Mouse (Mus musculus): Measurements from ENCODE around the gene A930009A15Rik. TPM values are rescaled to one million over a fixed set of nuclear protein-coding genes. Genes with fewer than 3 reads are reported as not detected.

The A930009A15Rik gene
- polyA plus RNA-seq (2017; shearing (Covaris generic)) = not detected

- no peak for ATAC-seq
These were observed at the start of gene A930009A15Rik for GRCm38 (mm10) chr10:115569712-115570491. Gene A930009A15Rik, plus strand, starts transcription at chr10:115569986.

DNA sequence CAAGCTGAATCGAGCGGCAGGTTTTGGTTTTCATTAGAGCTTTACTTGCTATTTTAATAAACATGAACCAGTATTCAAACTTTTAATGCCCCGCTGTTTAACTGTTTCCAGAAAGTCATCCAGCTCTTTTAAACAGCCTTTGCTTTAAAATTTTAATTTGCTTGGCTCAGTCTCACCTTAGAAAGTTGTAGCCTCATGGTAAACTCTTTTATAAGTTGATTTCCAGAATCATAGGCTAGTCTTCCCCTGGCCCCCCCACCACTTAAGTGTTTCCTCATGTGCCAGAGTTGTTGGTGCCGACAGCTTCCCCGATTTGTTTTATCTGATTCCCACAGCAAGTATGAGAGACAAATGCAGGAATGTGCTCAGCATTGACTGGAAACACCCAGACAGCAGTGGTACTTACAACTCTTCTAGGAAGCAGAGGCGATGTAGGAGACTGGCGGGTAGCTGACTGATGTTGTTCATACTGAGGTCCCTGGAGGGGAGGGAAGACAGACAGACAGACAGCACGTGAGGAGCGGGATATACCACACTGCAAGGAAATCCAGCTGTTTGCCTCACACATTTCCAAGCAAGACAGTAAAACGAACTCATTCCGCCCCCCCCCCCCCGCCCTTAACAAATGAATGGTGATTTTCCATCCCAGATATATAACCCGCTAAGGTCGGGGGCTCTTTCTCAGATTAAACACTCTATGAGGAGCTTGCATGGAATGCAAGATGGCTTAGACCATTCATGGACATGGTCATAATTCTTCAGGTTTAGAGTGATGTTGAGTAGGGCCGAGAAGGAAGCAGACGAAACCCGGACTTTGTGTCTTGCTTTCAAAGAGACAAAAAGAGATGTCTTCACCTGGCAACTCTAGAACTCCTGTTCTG is 49.3 kb upstream of the A930009A15Rik start:
- no peak for ATAC-seq

DNA sequence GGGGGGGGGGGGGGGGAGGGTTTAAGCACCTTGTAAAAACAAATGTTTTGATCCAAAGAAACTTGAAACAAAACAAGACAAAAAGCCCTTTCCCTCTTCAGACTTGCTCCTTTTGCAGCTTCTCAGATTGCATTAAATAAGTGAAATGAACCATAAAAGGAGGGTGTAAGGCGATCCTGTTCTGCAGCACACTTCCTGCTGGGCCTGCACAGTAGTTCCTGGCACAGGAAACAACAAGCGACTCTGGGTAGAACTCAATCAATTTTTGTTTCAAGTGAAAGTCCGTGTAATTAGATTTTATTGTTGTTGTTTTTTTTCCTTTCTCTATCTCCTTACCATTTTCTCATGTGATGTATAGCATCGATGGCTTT is 48.7 kb upstream of the A930009A15Rik start:
- ATAC-seq = no peak

DNA sequence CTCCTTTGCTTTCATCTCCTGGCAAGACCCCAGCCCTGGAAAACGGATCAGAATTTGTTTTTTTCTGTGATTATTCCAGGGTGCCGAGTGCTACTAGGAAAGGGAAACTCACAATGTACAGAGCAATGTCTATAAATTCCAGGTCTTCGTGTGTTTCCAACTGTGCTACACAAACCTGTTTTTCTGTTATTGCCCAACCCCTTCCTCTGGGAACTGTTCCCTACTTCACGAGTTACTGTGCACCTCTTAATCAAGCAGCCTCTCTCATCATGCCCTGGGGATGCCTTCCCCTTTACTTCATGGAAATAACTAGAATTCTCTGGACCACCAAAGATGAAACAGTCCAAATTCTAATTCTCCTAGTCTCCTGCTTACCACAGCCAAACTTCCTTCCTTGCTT is 40.9 kb upstream of the A930009A15Rik start:
- no peak for ATAC-seq

DNA sequence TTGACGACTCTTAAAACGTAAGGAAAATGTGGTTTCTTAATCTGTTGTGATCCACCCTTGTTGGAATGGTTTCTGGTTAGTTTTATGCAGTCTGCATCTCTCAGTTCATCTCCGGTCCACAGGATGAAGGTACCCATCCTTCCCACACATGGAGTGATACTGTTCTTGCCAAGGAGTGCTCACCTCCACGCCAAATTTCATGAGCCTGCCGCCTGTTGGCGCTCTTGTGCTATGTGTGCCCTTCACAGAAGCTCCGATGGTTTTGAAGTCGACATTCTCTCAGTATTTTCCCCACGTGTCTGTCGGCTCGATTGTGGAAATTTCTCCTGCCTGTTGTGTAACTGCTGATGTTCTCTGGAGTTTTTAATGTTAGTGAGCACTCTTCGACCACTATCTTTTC is 40.0 kb upstream of the A930009A15Rik start:
- no peak for ATAC-seq

- no peak for ATAC-seq
These were observed 39.0 kb upstream of the A930009A15Rik start for GRCm38 (mm10) chr10:115530746-115531145.

GRCm38 (mm10) chr10:115542917-115543316 is 26.9 kb upstream of the A930009A15Rik start:
- no peak for ATAC-seq

DNA sequence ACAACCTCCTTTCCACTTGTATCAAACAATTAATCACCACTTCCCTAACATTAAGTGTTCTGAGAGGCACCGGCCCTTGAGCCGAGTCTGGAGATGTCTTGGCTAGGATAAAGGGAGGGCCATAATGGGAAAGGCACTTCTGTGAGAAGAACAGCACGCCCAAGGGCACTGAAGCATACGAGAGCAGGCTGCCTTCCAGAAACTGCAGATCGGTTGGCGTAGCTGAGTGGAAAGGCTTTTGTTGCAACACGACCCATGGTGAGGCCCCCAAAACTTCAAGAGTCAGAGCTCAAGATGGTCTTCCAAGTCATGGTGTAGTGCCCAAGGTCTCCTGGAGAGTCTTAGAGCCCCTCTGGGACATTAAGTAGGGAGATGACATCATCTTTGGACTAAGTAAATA is 19.5 kb upstream of the A930009A15Rik start:
- ATAC-seq = no peak

- ATAC-seq = no peak
These were observed 18.7 kb upstream of the A930009A15Rik start for GRCm38 (mm10) chr10:115551069-115551468.

DNA sequence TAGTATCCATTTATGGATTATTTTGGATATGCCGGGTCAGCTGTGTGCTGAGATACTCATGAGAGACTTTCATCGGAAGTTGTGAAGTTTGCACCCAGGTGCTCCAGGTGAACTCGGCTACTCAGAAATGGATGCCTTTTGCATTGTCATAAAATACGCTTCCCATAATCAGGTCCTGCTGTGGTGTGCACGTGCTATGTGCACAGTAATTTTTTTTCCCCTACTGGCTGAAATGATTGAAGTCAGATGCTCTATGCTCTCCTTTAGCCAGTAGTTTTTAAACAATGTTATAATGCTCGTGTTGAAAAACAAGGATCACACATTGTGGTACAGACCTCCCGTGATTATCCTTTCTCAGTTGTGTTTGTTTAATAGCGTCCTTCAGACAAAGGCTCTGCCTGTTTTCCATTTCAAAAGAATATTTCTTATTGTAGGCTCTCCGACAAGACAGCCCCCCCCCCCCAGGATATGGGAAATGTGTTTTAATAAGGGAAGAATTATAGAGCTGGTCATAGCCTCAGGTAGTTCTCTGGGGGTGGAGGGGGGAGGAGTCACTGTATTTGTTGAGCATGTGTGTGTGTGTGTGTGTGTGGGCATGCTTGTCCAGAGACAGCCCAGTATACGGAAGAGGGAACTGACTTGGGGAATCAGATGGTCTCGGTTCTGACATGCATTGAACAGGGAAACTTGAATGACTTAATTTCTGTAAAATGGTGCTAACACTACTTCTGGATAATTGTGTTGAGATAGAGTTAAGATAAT is 16.3 kb upstream of the A930009A15Rik start:
- ATAC-seq = no peak

- ATAC-seq = no peak
These were observed 14.5 kb upstream of the A930009A15Rik start for GRCm38 (mm10) chr10:115555191-115555765.

DNA sequence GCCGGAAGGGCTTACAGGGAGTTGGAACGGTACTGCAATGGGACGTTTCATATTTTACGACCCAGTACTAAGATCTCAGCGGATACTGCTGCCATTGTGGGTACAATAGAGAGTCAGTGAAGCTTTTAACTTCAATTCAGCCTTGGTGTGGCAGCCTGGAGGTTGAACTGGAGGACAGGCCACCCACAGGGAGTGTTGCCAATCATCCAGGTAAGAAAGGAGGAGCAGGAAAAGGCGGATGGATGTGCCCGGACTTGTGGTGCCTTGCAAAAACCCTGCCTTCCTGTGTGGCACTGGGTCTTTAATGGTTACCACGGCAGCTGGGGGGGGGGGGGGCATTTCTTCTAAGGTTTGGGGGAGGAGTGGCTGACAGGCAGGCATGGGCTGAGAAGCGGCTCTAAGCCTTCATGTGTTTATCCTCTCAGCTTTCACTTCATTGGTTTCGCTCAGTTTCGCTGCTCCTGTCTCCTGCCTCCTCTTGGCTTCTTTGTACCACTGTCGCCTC is 13.0 kb upstream of the A930009A15Rik start:
- no peak for ATAC-seq

DNA sequence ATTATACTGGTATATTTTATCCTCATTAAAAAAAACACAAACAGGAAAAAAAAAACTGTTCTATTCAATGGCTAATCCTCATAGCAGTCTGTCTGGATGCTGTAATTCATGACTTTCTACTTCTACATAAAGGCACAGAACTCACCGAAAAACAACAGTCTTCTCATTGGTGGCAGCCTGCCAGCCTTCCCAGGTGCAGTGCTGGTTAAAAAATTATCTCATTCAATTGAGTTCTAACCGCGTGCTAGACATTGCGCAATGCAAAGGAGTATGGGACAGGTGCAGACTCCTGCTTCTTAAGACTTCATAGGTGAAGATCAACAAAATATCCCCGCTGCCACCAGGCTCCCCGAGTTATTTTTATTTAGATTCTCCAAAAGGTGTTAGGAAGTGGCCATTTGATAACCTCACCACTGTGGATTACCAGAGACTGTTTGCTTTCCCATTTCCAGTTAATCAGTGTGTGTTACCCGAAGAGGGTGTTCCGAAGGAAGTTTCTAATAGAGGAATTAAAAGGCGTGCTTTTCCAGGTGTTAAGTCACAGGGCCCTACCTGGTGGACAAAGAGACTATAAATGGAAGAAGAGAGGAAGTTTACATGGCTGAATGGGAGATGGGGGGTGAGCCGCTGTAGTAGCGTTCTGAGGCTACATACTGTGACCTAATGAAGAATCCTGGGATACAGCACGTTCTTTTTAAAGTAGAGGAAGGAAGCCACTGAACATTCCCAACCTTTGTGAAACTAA is 8.5 kb upstream of the A930009A15Rik start:
- ATAC-seq = no peak

DNA sequence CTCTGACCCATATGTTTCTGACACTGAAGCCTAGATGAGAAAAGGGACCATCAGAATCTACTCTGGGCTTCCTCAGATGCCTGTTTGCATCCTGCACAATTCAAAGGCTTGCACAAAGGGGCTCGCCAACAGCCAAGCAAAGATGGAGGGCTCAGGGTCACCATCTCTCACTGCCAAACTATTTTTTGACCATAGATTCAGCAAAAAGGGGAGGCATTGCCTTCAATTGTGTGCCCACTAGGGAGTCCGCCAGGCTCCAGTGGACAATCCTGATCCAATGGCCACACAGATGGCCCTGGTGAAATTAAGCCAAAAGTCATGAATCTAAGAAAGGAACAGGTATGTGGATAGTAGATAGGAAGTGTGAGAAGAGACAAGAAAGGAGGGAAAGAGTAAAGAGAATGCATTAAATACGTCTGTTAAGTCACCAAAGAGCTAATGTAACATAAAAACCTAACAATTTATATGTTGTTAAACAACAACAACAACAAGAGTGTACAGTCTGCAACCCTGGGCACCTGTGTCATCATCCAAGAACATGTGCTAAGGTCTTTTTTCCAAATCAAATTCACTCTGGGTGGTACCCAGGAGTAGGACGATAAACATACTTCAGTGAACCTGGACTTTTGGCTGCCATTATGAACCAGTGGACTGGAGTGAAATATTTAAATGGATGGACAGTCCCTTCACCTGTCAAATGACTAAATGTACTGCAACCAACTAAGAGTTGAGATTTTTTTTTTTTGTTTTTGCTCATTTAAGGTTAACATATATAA is 6.7 kb upstream of the A930009A15Rik start:
- no peak for ATAC-seq

DNA sequence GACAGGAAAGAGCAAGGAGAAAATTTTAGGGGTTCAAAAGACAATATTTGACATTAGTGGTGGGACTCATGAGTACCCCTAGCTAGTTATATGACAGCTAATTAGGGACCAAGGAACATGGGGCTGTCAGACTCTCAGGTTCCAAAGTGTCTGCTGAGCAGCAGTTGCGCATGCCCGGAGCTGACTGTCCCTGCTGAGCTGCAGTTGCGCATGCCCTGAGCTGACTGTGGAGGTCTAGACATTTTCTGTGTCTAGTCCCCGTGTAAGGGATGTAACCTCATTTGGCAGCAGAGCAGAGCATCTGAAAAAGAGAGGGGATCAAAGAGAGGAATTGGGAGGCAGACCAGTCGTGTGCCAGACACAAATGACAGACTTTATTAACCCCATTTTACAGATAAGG is 5.8 kb upstream of the A930009A15Rik start:
- ATAC-seq = no peak

- no peak for ATAC-seq
These were observed 791 bp downstream of the A930009A15Rik start for GRCm38 (mm10) chr10:115570577-115570976.

DNA sequence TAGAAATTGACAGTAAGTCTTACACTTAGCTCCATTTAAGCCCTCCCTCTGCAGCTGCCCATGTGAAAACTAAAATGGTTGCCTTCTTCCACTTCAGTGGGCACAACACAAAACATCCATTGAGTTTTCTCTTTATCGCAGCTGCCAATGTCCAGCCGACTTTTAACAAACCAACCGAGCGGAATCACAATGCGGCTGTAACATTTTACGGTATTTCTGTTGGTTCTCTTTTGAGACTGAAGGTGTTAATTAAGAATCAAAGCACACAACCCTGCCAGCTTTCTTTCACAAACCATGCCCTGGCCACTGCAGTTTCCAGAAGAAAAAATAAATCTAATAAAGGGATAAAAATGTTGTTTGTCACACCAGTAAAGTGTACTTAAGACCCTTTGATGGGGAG is 1.5 kb downstream of the A930009A15Rik start:
- ATAC-seq = no peak

GRCm38 (mm10) chr10:115571734-115572440 is 2.1 kb downstream of the A930009A15Rik start:
- no peak for ATAC-seq

DNA sequence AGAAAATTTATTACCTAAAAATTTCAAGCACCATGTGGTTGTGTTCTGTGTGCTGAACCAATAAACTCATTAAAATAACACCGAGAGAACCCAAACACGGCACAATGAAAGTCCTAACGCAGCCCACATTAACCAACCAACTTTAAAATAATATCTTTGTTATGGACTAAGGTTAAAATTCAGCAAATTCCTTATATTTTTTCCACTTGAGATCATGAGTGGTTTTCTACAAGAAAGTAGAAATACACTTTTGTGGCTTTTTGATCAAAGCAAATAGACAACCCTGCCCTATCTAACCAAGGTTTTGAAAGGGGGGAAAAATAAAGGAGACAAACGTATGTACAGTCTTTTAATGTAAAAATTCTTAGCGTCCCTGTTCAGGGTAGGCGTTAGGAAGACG is 9.3 kb downstream of the A930009A15Rik start:
- no peak for ATAC-seq

DNA sequence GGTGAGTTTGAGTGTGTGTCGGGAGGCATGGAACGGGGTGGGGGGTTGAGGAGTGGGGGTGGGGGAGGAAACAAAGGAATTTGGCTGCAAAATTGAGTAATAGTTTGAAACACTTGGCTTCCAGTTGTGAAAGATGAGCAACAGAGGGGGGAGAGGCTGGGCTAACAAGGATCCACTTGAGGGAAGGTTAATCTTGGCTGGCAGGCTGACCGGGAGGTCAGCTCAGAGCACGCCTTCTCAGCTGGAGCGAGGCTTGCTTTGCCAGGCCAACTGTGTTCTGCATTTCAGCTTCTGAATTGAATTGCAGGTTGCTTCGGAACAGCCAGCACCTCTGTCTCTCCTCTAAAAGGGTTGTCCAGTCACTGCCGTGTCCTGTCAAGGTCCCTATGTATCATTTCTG is 9.7 kb downstream of the A930009A15Rik start:
- ATAC-seq = no peak
